Mouse (Mus musculus): ENCODE measurements around the gene Mmd2. TPM values are rescaled to one million over a fixed set of nuclear protein-coding genes. Genes with fewer than 3 reads are reported as not detected.

Gene Mmd2
- polyA plus RNA-seq, 1 experiment from 2014 or later: 8.4 TPM

DNA sequence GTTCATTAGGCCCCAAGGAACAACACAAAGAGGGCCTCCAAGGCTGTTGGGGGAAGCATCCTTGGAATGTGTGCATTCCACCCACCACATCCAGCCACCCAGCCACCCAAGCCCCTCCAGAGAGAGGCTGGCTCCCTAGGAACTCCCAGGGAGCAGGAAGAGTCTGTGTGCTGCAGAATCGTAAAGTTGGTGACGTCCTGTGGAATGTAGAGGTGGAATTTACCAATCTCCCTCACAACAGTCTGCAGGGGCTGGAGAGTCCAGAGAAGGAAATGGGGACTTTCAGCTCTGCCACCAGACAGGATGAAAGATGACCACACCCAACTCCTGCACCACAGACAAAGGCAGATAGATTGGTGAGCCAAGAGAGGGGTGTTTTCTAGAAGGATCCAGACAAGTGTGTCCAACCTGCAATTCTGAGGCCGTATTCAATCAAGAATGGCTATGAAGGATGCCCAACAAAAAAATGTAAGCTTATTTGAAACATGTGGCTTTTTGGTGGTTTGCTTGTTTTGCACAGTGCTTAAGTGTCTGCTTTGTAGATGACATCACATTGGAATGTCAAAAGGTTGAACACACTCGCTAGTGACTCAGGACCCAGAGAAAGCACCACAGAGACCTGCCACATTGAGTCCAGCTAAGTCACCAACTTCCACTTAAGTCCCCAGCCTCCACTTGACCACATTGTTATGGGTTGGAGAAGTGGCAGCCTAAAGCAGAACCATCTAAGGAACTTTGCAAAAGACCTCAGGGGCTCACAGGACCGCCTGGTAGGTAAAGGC, 63.4 kb downstream of the Mmd2 start:
- H3K36me3 ChIP-seq (ENCODE audit: control insufficient read depth, insufficient read depth, low read length): no peaks in the 10 kb centered on the region
- H3K9me3 ChIP-seq (ENCODE audit: control insufficient read depth, low read length): no peaks in the 10 kb centered on the region
- peaks cover 12% of the 10 kb centered on the region for H3K4me1 ChIP-seq (ENCODE audit: control insufficient read depth, insufficient read depth, low read length)
- no peak overlapping the region for H3K4me3 ChIP-seq (ENCODE audit: low read depth, low read length)
- no peak overlapping the region for H3K9ac ChIP-seq (ENCODE audit: low read length)
- 90% methylated on average over 5 of the region's 5 CpGs for WGBS
- peak; percentile 81 for DNase-seq (ENCODE audit: low spot score, missing footprints)
- no peak for ATAC-seq (ENCODE audit: low FRiP score)
- H3K27me3 ChIP-seq (ENCODE audit: control insufficient read depth, insufficient read depth, low read length): no peaks in the 10 kb centered on the region
- H3K4me2 ChIP-seq: no peak overlapping the region
- H3K27ac ChIP-seq (ENCODE audit: low read depth, low read length): no peak overlapping the region

DNA sequence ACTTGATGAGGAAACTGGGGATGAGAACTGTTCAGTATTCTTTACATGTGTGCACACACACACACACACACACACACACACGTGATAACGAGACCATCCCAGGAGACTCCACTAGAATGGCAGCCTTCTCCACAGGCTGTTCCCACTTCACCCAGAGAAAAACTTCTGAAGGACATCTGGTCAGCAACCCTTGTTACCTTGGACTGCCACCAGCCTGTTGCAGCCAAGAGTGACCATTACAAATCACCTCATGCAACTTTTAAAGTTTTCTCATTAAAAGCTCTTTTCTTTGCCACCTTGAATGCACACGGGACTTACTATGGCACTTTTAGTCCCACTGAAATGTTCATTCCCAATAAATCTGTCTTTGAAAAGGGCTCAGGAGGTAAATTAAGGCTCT, 71.3 kb downstream of the Mmd2 start:
- ATAC-seq (ENCODE audit: low FRiP score) (no peak), DNase-seq (ENCODE audit: low spot score, missing footprints) (no peak)
- no peaks in the 10 kb centered on the region for H3K27me3 ChIP-seq (ENCODE audit: control insufficient read depth, insufficient read depth, low read length)
- H3K9me3 ChIP-seq (ENCODE audit: control insufficient read depth, low read length): no peaks in the 10 kb centered on the region
- no peaks in the 10 kb centered on the region for H3K36me3 ChIP-seq (ENCODE audit: control insufficient read depth, insufficient read depth, low read length)
- H3K4me1 ChIP-seq (ENCODE audit: control insufficient read depth, insufficient read depth, low read length): no peaks in the 10 kb centered on the region
- H3K4me2 ChIP-seq: no peak overlapping the region
- H3K9ac ChIP-seq (ENCODE audit: low read length): no peak overlapping the region
- 89% methylated on average over 3 of the region's 3 CpGs for WGBS
- no peak overlapping the region for H3K4me3 ChIP-seq (ENCODE audit: low read depth, low read length)
- H3K27ac ChIP-seq (ENCODE audit: low read depth, low read length): no peak overlapping the region

DNA sequence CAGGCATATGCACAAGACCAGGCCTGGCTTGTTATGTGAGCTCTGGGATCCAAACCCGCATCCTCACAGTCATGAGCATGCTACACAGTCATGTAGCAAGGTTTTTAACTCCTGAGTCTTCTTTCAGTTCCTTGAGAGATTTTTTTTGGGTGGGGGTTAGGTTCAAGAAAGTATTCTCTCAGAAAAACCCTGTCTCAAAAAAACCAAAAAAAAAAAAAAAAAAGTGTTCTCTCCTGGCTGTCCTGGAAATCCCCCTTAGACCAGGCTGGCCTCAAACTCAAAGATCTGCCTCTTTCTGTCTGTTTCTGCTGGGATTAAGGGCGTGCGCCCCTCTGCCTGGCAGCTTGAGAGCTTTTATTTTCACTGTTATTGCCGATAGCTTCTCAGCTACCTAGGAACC, 73.2 kb downstream of the Mmd2 start:
- Histone ChIP-seq H3K9ac (ENCODE audit: low read length) (no peak overlapping the region), H3K4me3 (ENCODE audit: low read depth, low read length) (no peak overlapping the region), H3K4me1 (ENCODE audit: control insufficient read depth, insufficient read depth, low read length) (no peaks in the 10 kb centered on the region), H3K9me3 (ENCODE audit: control insufficient read depth, low read length) (no peaks in the 10 kb centered on the region), H3K27ac (ENCODE audit: low read depth, low read length) (no peak overlapping the region), H3K4me2 (no peak overlapping the region), H3K36me3 (ENCODE audit: control insufficient read depth, insufficient read depth, low read length) (no peaks in the 10 kb centered on the region), H3K27me3 (ENCODE audit: control insufficient read depth, insufficient read depth, low read length) (no peaks in the 10 kb centered on the region)
- DNase-seq (ENCODE audit: low spot score, missing footprints): no peak
- ATAC-seq (ENCODE audit: low FRiP score): no peak
- WGBS: 72% methylated on average over 4 of the region's 4 CpGs

DNA sequence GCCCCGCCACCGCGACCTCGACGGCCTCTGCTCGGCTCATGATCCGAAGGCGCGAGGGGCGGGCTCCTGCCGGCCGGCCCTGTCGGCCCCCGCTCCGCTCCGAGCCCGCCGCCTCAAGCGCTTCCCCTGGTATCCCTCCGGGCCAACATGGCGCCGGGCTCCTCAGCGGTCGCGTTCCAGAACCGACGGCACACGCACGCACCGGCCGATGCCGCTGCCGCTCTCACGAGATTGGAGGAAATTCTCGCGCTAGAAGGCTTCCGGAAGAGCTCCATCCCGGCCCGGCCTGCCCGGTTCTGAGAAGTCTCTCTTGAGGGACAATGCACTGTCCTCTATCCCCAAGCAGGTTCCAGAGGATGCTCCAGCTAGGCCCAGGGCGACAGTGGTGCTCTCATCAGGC, 78.7 kb downstream of the Mmd2 start, which contains the start of gene Papolb:
Papolb (minus strand) TSS at position 162 of the 400 bp plus-strand sequence.
- Histone ChIP-seq H3K9ac (ENCODE audit: low read length) (no peak within 1 kb of the TSS), H3K36me3 (ENCODE audit: control insufficient read depth, insufficient read depth, low read length) (no peaks in the 10 kb centered on the region), H3K4me3 (ENCODE audit: low read depth, low read length) (no peak within 1 kb of the TSS), H3K4me1 (ENCODE audit: control insufficient read depth, insufficient read depth, low read length) (no peaks in the 10 kb centered on the region), H3K27me3 (ENCODE audit: control insufficient read depth, insufficient read depth, low read length) (no peaks in the 10 kb centered on the region; the same call in 1 of the 2 replicates), H3K9me3 (ENCODE audit: control insufficient read depth, low read length) (no peaks in the 10 kb centered on the region), H3K27ac (ENCODE audit: low read depth, low read length) (no peak within 1 kb of the TSS), H3K4me2 (peak within 1 kb of the TSS; percentile 15; the same call in 1 of the 2 replicates)
- no peak for DNase-seq (ENCODE audit: low spot score, missing footprints)
- 41% methylated on average over 41 of the region's 41 CpGs for WGBS
- ATAC-seq (ENCODE audit: low FRiP score): no peak

DNA sequence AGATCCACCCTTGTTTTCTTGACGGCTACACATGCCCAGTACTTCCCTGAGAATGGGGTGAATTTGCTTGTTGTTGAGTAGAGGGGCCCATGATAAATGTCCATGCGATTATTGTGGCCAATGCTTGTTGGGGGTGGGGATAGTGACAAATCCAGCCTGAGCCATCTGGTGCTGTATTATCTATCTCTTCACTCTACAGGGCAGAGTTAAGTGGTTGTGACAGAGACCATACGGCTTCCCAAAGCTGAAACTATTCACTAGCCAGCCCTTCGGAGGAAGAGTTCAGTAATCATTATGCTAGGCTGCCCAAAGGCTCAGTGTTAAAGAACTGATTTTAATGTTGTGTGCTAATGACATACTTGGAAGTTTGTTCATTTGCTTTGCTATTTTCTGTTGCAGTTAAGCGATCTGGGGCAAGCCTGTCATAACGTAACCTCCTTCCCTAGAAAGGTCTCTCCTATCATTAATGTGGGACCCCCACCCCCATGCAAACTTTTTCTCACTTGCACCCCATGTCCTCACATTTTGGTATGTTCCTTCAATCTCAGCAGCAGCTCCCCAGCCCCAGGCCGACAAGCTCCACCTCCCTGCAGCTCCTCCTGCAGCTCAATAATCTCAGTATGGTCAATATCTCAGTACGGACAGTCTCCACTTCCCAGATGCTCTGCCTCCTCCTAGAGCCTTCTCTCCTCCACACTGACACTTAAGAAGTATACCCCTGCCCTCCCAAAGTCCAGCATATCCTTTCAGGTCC, 83.7 kb downstream of the Mmd2 start:
- Histone ChIP-seq H3K27ac (ENCODE audit: low read depth, low read length) (no peak overlapping the region), H3K4me3 (ENCODE audit: low read depth, low read length) (no peak overlapping the region), H3K9ac (ENCODE audit: low read length) (no peak overlapping the region), H3K27me3 (ENCODE audit: control insufficient read depth, insufficient read depth, low read length) (no peaks in the 10 kb centered on the region; the same call in 1 of the 2 replicates), H3K36me3 (ENCODE audit: control insufficient read depth, insufficient read depth, low read length) (no peaks in the 10 kb centered on the region), H3K4me1 (ENCODE audit: control insufficient read depth, insufficient read depth, low read length) (no peaks in the 10 kb centered on the region), H3K4me2 (no peak overlapping the region), H3K9me3 (ENCODE audit: control insufficient read depth, low read length) (no peaks in the 10 kb centered on the region)
- no peak for ATAC-seq (ENCODE audit: low FRiP score)
- 79% methylated on average over 8 of the region's 8 CpGs for WGBS
- no peak for DNase-seq (ENCODE audit: low spot score, missing footprints)

DNA sequence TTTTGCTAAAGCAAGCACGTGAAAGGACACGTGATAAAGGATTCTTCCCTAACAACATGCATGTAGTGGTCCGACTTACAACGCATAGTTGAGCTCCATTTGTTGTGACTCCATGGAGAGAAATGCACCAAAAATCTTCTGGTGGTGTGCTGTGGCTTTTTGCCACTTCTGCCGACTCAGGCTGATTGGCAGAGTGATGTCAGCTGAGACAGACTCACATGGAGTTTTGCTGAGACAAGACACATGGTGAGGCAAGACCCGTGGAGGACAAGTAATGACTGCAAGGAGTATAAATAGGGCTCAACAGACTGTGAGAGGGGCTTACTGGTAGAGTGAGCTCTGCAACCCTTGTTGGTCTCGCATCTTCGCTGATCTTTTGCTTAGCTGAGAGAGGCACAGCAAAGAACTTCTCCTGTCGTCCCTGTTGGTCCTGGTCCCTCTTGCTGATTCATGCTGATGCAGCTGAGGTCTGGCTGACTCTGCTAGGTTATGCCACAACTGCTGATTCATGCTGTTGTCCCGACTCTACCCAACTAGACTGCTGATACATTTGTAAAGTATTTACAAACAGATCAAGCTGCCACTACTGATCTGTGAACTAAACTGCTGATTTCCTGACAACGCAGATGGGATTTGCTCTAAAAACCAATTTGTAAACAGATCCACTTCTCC, 87.3 kb downstream of the Mmd2 start:
- H3K9ac ChIP-seq (ENCODE audit: low read length): no peak overlapping the region
- WGBS: 90% methylated on average over 11 of the region's 11 CpGs
- no peak overlapping the region for H3K27ac ChIP-seq (ENCODE audit: low read depth, low read length)
- H3K4me3 ChIP-seq (ENCODE audit: low read depth, low read length): no peak overlapping the region
- H3K4me1 ChIP-seq (ENCODE audit: control insufficient read depth, insufficient read depth, low read length): no peaks in the 10 kb centered on the region
- no peak for ATAC-seq (ENCODE audit: low FRiP score)
- DNase-seq (ENCODE audit: low spot score, missing footprints): no peak
- H3K27me3 ChIP-seq (ENCODE audit: control insufficient read depth, insufficient read depth, low read length): no peaks in the 10 kb centered on the region
- H3K9me3 ChIP-seq (ENCODE audit: control insufficient read depth, low read length): no peaks in the 10 kb centered on the region
- H3K4me2 ChIP-seq: no peak overlapping the region
- H3K36me3 ChIP-seq (ENCODE audit: control insufficient read depth, insufficient read depth, low read length): no peaks in the 10 kb centered on the region

DNA sequence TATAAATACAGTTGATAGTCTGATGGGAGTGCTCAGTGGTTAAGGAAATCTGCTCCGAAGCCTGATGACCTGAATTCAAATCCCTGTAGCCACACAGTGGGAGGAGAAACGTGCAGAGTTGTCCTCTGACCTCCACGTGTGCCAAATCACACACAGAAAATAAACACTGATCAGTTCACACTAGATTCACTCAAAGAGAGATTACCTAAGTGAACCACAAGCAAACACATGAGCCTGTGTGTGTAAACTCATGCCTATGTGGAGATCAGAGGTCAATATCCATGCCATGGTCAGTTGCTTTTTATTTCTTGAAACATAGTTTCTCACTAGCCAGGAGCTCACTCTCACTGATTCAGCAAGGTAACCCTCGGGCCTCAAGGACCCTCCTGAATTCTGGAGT, 88.2 kb downstream of the Mmd2 start:
- 89% methylated on average over 4 of the region's 4 CpGs for whole genome bisulfite sequencing
- Histone ChIP-seq H3K36me3 (ENCODE audit: control insufficient read depth, insufficient read depth, low read length) (no peaks in the 10 kb centered on the region), H3K9me3 (ENCODE audit: control insufficient read depth, low read length) (no peaks in the 10 kb centered on the region), H3K9ac (ENCODE audit: low read length) (no peak overlapping the region), H3K27me3 (ENCODE audit: control insufficient read depth, insufficient read depth, low read length) (no peaks in the 10 kb centered on the region), H3K4me2 (no peak overlapping the region), H3K4me1 (ENCODE audit: control insufficient read depth, insufficient read depth, low read length) (no peaks in the 10 kb centered on the region), H3K4me3 (ENCODE audit: low read depth, low read length) (no peak overlapping the region), H3K27ac (ENCODE audit: low read depth, low read length) (no peak overlapping the region)
- ATAC-seq (ENCODE audit: low FRiP score) (no peak), DNase-seq (ENCODE audit: low spot score, missing footprints) (no peak)

DNA sequence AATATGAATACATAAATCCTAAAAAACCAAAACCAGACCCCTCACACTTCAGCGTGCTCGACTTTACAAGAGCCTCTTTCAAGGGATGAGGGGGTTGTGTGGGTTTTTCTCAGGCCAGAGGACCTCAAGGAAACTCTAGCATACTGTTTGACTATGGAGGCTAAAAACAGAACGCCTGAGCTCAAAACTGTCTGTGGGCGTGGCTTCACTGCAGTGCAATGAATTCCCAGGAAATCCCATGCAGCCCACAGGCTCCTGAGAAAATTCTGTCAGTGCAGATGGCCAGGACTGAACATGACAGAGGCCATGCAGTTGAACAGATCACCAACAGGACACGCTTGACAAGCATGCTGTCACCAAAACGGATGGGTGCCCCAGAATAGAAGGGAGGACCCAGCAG, 89.6 kb downstream of the Mmd2 start:
- no peaks in the 10 kb centered on the region for H3K4me1 ChIP-seq (ENCODE audit: control insufficient read depth, insufficient read depth, low read length)
- no peaks in the 10 kb centered on the region for H3K9me3 ChIP-seq (ENCODE audit: control insufficient read depth, low read length)
- H3K4me2 ChIP-seq: no peak overlapping the region
- H3K27me3 ChIP-seq (ENCODE audit: control insufficient read depth, insufficient read depth, low read length): no peaks in the 10 kb centered on the region
- H3K27ac ChIP-seq (ENCODE audit: low read depth, low read length): no peak overlapping the region
- no peak overlapping the region for H3K9ac ChIP-seq (ENCODE audit: low read length)
- 75% methylated on average over 6 of the region's 6 CpGs for WGBS
- H3K4me3 ChIP-seq (ENCODE audit: low read depth, low read length): no peak overlapping the region
- ATAC-seq (ENCODE audit: low FRiP score) (no peak), DNase-seq (ENCODE audit: low spot score, missing footprints) (peak; percentile 69)
- H3K36me3 ChIP-seq (ENCODE audit: control insufficient read depth, insufficient read depth, low read length): no peaks in the 10 kb centered on the region

Data from midbrain, embryonic 11.5 days (tissue).